Mouse (Mus musculus) urinary bladder, postnatal 4 days (tissue): ENCODE results near the gene Chchd1.

ENCODE experiments used
- DNase-seq, 2 experiments: peaks; one replicate each; pipeline ENCODE4 v3.0.0; 2021 to 2022; ENCODE audit warnings: low spot score in 2 of 2

Chchd1 gene

DNA sequence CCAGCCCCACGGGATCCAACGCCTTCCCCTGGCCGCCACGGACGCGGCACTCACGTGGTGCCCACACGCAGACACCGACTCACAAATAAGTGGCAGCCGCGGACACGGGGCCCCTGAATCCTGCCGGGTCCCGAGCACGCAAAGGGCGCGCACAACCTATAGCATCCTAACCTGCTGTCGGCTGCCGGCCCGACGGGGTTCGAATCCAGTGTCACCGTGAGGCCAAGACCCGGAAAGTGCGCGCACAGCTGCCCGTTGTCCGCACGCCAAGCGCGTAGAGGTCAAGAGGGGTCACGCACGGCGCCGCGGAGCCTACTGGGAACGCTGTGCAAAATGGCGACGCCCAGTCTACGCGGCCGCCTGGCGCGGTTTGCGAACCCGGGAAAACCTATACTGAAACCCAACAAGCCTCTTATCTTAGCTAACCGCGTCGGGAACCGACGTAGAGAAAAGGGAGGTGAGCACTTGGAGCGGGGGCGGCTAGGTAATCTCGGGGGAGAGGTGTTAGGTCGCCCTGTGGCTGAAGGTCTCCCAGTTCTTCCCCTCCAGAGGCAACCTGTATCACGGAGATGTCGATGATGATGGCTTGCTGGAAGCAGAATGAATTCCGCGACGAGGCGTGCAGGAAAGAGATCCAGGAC is at the start of gene Chchd1:
TSS of gene Chchd1 (plus strand) at position 266 of the 641 bp plus-strand sequence.
- peak; percentile 87 to 92 for DNase-seq

DNA sequence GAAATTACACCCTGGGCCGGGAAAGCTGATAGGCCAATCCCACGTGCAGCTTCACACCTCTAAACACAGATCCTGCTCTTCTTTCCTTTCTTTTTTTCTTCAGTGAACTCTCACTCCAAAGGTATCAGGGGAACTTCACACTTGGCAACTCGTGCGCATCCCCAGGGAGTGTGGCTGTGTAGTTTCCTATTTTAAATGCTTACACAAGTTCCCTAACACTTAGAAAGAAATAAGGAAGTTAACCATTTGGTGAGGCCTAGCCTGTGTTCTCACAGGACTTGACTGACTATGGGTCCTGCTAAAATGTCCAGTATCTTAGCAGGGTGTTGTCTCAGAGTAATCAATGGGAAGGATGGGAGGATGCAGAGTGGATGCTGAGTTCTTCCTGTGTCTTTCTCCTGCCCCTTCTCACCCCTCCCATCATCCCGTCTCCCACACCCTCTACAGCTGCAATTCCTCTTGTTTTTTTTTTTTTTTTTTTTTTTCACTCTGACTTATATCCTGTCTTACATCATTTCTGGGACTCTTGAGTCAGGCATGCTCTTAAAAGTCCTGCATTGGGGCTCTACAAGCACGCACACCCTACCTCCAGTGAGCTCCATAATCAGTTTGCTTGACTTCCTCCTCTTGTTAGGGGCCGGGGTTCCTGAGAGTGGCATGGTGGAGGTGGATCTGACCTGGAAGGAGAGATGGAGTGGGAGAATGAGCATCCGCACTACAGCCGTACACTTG is 48.0 kb upstream of the Chchd1 start:
- no peak for DNase-seq

DNA sequence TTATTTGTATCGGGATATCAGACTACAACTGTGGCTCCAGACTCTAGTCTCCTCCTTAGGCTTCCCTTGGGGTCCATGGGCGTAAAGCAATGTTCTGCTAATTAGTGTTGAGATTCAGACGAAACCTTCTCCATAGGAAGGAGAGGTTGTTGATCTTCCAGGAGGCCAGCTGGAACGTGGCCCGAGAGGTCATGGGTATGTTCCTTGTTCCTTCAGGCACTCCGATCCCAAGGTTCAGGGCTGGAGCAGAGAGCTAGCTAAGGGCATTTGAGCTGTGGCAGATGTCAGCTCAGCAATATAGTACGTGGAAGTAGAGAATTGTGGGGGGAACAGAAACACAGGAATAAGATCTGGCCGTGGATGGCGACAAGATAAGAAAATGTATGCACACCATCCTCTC is 47.1 kb upstream of the Chchd1 start:
- DNase-seq, result peak in 1 of 2 experiments; percentile 54

DNA sequence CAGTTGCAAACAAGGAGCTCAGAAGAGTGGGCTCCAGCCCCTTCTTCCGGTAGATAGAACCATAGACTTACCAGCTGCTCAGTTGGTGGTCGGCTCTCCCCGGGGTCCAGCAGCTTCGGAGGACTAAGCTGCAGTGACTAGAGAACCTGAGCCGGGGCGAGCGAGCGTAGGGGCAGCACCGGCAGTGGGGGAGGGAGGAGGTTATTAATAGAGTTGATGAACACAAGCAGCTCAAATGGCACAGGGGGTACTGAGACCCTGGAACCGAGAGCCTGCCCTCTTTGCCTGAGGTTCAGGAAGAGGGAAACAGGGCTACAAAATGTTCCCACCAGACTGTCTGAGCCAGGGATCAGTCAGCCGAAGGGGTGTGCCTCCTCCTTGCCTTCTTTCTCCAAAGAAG is 46.4 kb upstream of the Chchd1 start, which contains the start of gene Myoz1:
TSS of gene Myoz1 (minus strand) at position 180 of the 400 bp plus-strand sequence.
- no peak for DNase-seq

DNA sequence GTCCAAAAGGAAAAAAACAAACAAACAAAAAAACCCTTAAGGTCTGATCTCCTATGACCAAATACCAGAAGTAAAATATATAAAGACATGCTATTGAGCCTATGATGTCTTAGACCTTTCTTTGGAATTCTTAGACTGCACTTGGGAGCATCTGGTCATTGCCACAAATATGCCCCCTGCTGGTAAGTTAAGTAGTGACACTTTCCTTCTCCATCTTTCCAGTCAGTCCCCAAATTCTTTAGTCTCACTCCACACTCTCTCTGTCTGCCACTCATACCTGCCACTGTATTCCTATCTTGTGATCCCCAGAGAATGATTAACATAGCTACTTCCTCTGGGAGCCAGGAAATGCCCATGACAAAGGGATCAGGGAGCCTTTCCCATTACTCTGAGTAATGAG is 44.5 kb upstream of the Chchd1 start:
- DNase-seq, result no peak

DNA sequence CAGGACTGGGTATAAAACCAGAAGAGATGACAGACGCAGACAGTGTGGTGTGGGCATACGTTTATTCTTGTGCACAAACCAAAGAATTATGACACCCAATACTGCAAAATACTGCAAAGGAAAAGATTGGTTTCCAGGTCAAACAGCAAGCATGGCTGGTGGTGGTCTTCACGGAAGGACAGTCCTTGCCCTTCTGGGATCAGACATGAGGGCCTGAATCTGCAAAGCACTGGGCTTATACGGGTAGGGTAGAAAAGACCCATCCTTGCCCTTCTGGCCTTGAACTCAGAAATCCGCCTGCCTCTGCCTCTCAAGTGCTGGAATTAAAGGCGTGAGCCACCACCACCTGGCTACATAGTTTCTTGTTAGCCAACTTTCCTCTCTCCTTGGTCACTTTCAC is 43.9 kb upstream of the Chchd1 start:
- no peak for DNase-seq

DNA sequence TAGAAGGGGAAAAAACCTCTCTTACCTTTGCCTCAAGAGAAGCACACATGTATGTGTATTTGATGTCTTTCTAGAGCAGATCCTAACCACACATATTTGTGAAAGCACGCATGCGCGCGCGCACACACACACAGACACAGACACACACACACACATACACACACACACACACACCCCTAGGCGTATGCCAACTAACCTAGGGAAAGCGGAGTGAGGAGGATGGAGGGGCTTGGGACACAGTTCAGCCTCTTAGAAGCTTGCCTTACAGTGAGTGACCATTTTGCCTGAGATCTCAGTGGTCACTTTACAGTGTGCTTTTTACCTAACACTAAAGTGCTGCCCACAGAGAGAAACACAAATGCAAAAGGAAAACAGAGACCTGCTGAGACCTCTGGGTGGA is 43.1 kb upstream of the Chchd1 start:
- DNase-seq, result no peak

DNA sequence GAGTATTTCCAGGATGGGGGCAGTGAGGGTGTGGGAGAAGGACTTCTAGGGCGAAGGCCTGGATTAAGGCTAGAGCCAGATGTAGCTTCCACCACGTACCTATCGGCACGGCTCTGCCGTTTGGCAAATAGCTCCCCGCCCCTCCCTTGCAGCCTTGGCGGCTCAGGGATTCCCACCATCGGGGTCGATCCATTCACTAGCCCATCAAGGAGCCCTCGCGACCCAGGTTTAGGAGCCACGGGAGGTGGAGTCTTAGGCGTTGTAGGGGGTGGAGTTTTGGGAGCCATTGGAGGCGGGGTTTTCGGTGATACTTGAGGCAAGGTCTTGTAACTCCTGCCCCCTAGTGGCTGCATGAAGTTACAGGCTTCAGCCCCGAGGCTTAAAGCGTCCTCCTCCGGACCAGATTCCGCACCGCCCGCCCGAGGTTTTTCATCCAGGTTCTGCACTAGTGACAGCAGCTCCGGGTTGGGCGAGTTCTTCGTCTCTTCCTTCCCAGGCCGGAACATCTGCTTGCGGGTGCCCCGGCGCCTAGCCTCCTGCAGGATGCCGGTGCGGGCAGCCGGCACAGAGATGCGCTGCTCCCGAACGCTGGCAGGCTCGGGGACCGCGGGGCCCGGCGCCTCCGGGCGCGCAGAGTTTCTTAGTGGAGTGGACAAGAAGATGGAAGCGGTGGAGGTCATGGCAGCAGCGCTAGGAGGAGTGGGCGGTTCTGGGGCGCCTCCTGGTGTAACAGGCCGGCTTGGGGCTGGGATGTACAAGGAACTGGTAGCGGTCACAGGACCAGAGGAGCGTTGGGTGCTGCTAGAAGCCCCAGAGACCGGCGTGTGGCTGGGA is 41.8 kb upstream of the Chchd1 start:
- DNase-seq, result peak; percentile 89 to 93

DNA sequence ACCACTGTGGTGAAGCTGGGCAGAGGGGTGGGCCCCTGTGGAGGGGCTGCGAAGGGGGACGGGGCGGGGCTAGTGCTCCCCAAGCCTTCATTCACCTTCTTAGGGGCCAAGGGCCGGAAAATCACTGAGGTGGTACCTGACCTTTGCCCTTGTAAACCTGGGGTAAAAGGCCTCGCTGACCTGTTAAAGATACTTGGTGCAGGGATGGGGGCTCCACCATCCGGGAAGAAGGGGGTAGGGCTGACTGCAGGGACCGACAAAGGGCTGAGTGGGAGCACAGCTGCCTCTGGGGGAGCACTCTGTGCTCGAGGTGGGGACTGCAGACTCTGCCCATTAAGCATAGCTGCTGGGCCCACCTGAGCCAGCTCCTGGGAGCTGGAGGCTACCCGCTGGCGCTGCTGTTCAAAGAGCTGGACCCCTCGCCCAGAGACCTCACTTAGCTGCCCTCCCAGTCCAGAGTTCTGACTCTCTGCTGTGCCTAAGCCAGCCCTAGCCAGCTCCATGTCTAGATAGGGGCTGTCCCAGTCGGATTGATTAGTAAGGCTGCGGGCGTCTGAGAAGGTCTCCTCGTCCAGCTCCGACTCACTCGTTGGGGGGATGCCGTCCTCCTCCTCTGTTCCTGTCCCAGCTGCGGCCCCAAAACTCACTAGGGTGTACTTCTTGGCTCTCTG is 41.0 kb upstream of the Chchd1 start:
- DNase-seq, result no peak

DNA sequence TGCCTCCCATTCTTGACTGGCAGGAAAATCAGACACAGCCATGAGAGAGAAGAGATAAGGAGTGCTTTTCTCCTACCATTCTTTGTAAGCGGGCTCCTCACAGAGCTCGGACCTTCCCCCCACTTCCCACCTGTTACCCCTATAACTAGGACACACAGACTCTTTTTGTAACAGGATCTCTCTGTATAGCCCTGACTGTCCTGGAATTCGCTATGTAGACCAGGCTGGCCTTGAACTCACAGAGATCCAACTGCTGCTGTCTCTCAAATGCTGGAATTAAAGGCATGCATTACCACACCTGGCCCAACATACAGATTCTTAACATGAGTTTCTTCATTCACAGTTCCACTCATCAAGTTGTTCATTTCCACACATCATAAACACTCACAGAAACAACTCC is 40.1 kb upstream of the Chchd1 start:
- no peak for DNase-seq

DNA sequence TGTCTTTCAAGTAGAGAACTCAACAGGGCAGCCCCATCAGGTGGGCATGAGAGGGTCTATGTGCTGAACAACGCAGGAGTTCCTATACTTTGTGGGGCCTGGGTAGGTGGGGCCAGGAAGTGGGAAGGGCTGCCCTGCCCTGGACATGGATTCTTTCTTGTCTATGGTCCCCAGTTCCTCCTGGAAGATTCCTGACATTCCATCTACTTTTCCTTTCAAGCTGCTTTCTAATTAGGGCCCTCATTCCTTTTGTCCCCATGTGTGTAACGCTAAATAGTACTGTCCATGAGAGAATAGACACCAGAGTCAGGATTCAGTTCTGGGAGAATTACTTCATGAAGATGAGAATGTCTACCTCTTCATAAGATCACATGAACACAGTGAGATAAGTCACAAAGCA is 39.2 kb upstream of the Chchd1 start:
- DNase-seq, result no peak

DNA sequence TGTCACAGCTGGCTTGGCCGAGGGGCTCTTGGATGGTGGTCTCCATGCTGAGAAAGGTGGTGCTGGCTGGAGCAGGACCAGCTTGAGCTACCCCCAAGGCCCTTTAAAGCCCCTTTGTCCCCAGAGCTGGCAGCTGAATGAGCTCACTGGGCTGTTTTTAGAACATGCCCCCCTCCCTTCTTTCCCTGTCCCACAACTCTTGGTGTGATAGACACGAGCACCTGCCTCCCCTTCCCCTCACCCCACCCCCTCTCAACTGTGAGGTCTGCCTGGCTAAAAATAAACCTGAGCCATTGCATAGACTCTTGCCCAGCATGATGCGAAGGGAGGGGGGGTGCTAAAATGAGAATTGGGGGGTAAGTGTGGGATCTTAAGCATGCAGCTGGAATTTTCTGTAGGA is 38.4 kb upstream of the Chchd1 start:
- no peak for DNase-seq

DNA sequence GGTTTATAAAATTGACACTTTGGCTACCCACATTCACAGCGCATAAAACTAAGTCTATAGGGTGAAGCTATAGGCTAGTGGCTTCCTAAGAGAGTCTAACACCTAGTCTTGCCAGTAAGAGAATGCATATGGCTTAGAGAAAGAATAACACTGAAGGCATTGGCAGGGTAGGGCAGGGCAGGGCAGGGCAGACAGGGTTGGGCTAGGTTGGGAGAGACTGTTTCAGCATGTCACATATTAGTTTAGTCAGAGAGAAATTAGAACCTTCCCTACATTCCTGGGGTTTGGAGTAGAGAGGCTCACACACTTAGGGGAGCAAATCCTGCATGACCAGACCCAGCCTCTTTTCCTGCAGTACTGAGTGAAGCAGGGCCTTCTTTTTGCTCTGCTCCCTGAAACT is 35.3 kb upstream of the Chchd1 start:
- DNase-seq, result no peak

DNA sequence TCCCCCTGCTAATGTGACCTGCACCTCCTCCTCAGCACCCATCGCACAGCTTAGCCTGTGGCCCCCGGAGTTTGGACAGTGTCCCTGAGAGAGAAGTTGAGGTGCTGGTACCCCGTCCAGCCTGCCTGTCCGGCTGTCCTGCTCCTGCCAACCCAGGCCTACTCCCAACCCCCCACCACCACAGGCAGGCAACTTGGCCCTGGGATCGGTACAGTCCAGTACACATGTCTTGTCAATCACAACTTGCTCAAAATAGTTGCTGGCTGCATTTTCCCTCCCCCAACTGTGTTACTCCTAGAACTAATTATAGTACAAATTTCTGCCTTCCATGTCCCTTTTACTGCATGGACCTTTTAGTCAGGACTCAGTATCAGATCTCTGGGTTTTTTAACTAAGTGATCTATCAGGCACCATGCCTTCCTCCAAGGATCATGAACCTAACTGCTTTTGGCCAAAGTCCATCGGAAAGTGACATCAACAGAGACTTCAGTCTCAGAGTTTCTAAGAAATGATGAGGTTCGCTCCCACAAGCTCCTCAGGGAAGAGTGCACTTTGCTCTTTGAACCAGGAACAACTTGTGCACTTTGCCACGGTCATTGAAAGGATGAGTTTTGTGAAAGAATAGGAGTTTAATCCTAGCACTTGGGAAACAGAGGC is 34.5 kb upstream of the Chchd1 start, which contains the start of gene Synpo2l:
TSS of gene Synpo2l (minus strand) at position 201 of the 657 bp plus-strand sequence.
- no peak for DNase-seq

DNA sequence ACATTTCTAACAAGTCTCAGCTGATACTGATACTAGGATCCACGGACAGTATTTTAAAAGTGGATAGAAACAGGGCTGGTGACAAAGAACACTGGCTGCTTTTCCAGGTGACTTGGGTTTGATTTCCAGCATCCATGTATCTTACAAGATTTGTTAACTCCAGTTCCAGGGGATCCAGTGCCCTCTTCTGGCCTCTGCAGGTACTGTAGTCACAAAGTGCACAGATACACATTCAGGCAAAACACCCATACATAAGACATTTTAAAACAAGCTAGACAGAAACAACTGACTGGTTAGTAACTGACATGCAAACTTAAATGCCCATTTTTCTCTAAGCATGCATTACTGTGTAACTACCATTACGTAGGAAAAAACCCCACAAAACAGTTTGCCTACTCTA is 29.8 kb upstream of the Chchd1 start:
- DNase-seq, result no peak

DNA sequence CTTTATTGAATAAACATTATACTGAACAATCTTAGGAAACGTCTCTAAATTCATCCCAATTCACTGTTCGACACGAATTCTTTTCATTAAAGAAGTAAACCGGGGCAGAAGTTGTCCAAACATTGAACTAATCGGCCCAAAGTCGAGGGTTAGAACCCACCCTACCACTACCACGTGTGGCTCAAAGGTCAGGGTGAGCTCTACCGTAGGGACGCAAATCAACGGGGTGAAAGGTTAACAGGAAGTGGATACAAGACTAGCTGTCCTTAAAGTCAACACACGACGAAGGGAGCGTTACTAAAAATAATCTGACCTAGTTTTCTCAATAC is 29.1 kb upstream of the Chchd1 start:
- DNase-seq, result no peak

DNA sequence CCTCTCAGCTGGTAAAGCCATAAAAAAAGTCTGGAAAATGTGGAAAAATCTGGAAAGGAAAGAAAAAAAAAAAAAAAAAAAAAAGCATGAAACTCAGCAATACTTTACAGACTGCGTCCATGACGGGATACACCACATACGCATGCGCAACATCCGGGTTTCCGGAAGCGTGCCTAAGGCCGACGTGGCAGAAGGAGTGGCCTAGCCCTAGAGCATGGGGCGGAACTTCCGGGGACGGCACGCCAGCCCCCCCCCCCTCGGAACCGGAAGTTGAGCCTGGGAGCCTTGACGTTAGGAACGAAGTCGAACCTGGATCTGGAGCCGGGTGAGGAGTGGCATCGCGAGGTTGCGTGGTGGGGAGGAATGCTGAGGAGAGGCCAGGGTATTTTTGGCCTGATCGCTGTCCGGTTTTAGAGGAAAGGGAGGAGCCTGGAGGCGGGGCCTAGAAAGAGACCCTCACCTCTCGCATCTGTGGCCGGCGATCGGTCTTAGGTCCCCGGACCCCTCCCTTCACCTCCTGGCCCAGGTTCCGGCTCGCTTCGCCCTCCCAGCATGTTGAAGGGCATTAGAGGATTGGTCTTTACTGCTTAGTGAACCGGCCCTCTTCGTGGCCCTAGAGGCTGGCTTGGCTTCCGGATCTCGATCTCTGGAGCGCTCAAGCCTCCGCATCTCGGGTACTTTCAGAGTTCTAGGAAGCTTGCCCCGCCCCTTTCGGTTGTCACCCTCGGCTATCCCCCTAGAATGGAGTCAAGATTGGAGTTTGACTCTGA is 28.6 kb upstream of the Chchd1 start, which contains the start of gene Sec24c:
TSS of gene Sec24c (plus strand) at position 245 of the 770 bp plus-strand sequence.
- peak; percentile 97 to 99 for DNase-seq

DNA sequence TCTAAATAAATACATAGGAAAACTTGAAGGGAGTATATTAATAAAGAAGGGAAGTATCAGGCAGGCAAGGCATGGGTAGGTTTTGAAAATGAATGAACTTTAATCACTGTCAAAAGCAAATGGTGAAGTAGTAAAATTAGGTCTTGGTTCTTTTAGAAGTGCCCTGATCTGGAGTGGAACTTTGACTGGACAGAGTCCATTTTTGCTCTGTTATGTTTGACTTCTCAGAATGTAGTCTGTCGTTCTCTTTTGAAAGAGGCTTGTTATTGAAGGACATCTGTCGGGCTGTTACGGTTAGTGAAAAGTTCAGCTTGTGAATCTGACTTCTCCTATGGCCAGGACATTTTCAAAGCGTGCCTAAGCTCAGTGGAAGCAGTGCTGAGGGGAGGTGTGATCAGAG is 24.9 kb upstream of the Chchd1 start:
- DNase-seq, result no peak

DNA sequence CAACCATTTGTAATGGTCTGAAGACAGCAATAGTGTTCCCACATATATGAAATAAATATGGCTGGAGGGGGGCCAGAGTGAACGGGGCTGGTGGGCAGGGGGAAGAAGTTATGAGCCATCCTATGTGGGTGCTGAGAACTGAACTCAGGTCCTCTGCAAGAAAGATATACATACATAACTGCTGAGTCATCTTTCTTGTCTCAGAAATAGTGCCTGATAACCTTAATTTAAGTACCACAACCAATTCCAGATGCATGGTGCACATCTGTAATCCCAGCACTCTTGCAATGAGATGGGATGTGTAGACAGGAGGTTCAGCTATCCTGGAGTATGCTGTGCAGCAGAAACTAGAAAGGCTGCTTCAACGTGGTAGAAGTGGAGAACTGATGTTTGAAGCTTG is 21.1 kb upstream of the Chchd1 start:
- DNase-seq, result no peak

DNA sequence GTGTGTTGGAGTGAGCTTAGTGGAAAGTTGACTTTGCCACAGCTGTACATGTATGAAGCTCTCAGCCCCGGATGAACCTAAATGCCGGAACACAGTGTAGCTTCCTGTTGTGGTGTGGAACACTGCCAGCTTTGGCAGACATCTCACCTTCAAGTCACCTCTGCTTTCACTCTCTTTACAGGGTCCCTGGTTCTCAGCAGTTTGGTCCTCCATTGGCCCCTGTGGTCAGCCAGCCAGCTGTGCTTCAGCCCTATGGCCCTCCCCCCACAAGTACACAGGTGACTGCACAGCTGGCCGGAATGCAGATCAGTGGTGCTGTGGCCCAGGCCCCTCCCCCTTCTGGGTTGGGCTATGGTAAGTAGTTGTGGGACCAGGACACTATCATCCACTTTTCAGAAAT is 20.3 kb upstream of the Chchd1 start:
- no peak for DNase-seq

DNA sequence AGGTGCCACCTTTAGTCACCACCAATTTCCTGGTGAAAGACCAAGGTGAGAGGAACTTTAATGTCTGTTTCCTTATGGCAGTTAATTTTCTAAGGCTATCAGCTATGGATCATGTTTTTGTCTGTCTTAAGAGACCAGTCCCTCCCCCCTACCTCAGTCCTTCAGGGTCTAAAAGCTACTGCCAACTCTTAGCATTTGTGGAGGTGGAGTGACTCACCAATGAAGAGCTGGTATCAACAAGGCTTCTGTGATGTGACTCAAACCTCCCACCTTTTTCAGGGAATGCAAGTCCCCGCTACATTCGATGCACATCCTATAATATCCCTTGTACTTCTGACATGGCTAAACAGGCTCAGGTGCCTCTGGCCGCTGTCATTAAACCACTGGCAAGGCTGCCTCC is 16.2 kb upstream of the Chchd1 start:
- no peak for DNase-seq
